Mouse (Mus musculus): ENCODE measurements at regions not wholly inside any gene's neighbourhood (a gene's known extent, or its start where the extent isn't known, plus 50 kb on each side); places are given as distances from the start of the nearest gene placed in this dataset.

DNA sequence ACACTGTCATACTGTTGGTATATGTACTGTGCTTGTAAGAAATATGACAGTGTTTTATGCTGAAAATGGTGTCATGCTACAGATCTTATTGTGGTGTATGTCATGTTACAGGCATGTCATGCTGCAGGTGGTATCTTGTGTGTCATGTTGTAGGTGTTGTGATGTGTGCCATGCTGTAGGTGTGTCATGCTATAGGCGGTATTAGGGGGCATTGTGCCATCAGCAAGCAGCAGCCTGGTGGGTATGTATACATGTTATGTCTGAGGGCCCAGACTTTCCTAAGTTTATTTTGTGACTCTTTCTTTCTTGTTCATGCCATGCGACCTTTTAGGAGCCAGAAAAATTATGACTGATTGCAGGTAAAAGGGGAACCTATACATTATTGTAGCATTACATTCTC lies 134.7 kb upstream of the Foxa2 start:
- no peaks in the 10 kb centered on the region for H3K9me3 ChIP-seq (ENCODE audit: control insufficient read depth, low read length)
- no peak overlapping the region for H3K9ac ChIP-seq (ENCODE audit: low read length)
- 93% methylated on average over 2 of the region's 2 CpGs for WGBS
- no peak overlapping the region for H3K4me2 ChIP-seq (replicated peaks; ENCODE audit: low read depth)
- no peaks in the 10 kb centered on the region for H3K36me3 ChIP-seq (ENCODE audit: control insufficient read depth, insufficient read depth, low read length)
- no peaks in the 10 kb centered on the region for H3K27me3 ChIP-seq (ENCODE audit: control insufficient read depth, insufficient read depth, low read length)
- no peak overlapping the region for H3K4me3 ChIP-seq (ENCODE audit: low read depth, low read length)
- TF ChIP-seq CTCF (IDR thresholded peaks at IDR 0.05; ENCODE audit: low read depth) (no peak), EP300 (optimal IDR thresholded peaks at IDR 0.05) (no peak)
- no peak for DNase-seq (ENCODE audit: low spot score)
- no peak overlapping the region for H3K27ac ChIP-seq (replicated peaks)
- ATAC-seq (ENCODE audit: low FRiP score, low TSS enrichment): no peak
- no peaks in the 10 kb centered on the region for H3K4me1 ChIP-seq (replicated peaks; ENCODE audit: control insufficient read depth, insufficient read depth)

DNA sequence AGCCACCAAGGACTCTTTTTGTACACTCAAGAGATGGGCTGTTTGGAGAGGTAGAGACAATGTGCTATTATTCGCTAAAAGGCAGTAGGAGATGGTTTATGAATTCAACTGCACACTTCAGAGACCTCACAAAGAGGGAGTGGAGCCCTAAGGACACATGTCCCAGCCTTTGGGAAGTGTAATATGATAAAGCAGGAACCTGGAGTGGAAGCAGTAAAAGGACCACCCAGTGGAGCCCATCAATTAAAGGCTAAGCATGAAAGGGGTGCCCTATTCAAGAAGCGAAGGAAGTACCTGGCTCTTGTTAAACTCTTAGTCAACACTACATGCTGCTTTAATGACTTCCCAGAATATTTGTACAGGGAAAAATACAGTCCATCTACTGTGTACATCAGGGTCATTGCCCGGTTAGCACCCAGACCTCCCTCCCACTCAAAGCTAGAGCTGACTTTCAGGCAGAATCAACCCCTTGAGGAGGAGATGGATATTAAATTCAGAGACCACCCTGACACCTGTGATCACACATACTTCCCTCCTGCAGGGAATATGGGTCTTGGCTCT lies 135.8 kb upstream of the Foxa2 start:
- Histone ChIP-seq H3K27ac (replicated peaks) (no peak overlapping the region), H3K36me3 (ENCODE audit: control insufficient read depth, insufficient read depth, low read length) (no peaks in the 10 kb centered on the region), H3K4me1 (replicated peaks; ENCODE audit: control insufficient read depth, insufficient read depth) (no peaks in the 10 kb centered on the region), H3K4me2 (replicated peaks; ENCODE audit: low read depth) (no peak overlapping the region), H3K4me3 (ENCODE audit: low read depth, low read length) (no peak overlapping the region), H3K27me3 (ENCODE audit: control insufficient read depth, insufficient read depth, low read length) (no peaks in the 10 kb centered on the region), H3K9ac (ENCODE audit: low read length) (no peak overlapping the region), H3K9me3 (ENCODE audit: control insufficient read depth, low read length) (no peaks in the 10 kb centered on the region)
- DNase-seq (ENCODE audit: low spot score): no peak
- ATAC-seq (ENCODE audit: low FRiP score, low TSS enrichment): no peak
- WGBS: 70% methylated on average over 3 of the region's 3 CpGs
- no peak for TF ChIP-seq EP300 (optimal IDR thresholded peaks at IDR 0.05)
- no peak for TF ChIP-seq CTCF (IDR thresholded peaks at IDR 0.05; ENCODE audit: low read depth)

DNA sequence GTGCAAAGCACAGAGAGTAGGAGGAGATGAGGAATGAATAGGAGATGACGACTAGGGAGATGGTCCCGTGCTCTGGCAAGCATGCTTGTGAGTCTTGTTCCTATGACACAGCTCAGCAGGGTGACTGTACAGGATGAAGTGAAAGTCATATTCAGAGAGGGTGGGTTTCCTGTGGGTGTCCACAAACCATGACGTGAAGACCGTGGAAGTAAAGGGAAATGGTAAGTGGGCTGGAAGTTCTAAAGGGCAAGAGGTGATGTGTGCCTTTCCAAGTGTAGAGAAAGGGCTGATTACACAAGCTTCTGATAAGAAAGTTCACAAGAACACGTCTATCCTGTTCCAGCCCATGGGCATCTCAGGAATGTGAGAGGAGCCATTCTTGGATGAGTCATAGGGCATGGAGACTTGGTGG lies 138.0 kb upstream of the Foxa2 start:
- H3K9me3 ChIP-seq (ENCODE audit: control insufficient read depth, low read length): no peaks in the 10 kb centered on the region
- DNase-seq (ENCODE audit: low spot score) (no peak), ATAC-seq (ENCODE audit: low FRiP score, low TSS enrichment) (no peak)
- 42% methylated on average over 5 of the region's 5 CpGs for WGBS
- no peak for TF ChIP-seq CTCF (IDR thresholded peaks at IDR 0.05; ENCODE audit: low read depth)
- TF ChIP-seq EP300 (optimal IDR thresholded peaks at IDR 0.05): no peak
- no peaks in the 10 kb centered on the region for H3K36me3 ChIP-seq (ENCODE audit: control insufficient read depth, insufficient read depth, low read length)
- no peaks in the 10 kb centered on the region for H3K27me3 ChIP-seq (ENCODE audit: control insufficient read depth, insufficient read depth, low read length)
- no peak overlapping the region for H3K4me3 ChIP-seq (ENCODE audit: low read depth, low read length)
- H3K27ac ChIP-seq (replicated peaks): no peak overlapping the region
- no peak overlapping the region for H3K9ac ChIP-seq (ENCODE audit: low read length)
- H3K4me2 ChIP-seq (replicated peaks; ENCODE audit: low read depth): no peak overlapping the region
- no peaks in the 10 kb centered on the region for H3K4me1 ChIP-seq (replicated peaks; ENCODE audit: control insufficient read depth, insufficient read depth)

DNA sequence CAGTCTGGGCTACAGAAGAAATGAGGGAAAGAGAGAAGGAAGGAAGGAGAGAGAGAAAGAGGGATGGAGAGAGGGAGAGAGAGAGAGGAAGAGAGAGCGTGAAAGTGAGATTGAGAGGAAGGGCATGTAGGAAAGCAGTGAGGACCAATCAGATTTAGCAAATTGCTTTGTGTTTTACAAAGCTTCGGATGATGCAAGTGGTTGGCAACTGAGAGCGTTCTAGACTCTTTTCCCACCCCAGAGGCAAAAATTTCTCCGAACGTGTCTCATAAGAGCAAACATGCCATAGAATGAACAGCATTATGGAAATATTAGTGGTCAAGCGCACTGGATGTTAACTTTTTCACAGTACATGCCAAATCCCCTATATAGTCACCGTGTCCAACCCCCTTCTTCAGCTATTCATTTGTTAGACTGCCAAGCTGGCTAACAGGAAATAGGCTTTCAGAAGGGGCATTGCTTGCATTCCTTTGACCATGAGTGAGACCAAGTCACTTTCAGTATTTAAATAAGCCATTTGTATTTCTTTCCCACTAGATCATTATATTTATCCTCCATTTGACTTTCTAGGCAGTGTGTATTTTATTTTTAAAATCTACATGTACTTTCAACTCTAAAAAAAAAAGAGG lies 139.7 kb upstream of the Foxa2 start:
- Histone ChIP-seq H3K27ac (replicated peaks) (no peak overlapping the region), H3K4me3 (ENCODE audit: low read depth, low read length) (no peak overlapping the region), H3K9me3 (ENCODE audit: control insufficient read depth, low read length) (no peaks in the 10 kb centered on the region), H3K36me3 (ENCODE audit: control insufficient read depth, insufficient read depth, low read length) (no peaks in the 10 kb centered on the region), H3K4me2 (replicated peaks; ENCODE audit: low read depth) (no peak overlapping the region), H3K9ac (ENCODE audit: low read length) (no peak overlapping the region), H3K4me1 (replicated peaks; ENCODE audit: control insufficient read depth, insufficient read depth) (no peaks in the 10 kb centered on the region), H3K27me3 (ENCODE audit: control insufficient read depth, insufficient read depth, low read length) (no peaks in the 10 kb centered on the region)
- DNase-seq (ENCODE audit: low spot score): no peak
- 72% methylated on average over 7 of the region's 7 CpGs for WGBS
- no peak for TF ChIP-seq EP300 (optimal IDR thresholded peaks at IDR 0.05)
- TF ChIP-seq CTCF (IDR thresholded peaks at IDR 0.05; ENCODE audit: low read depth): no peak
- ATAC-seq (ENCODE audit: low FRiP score, low TSS enrichment): no peak

DNA sequence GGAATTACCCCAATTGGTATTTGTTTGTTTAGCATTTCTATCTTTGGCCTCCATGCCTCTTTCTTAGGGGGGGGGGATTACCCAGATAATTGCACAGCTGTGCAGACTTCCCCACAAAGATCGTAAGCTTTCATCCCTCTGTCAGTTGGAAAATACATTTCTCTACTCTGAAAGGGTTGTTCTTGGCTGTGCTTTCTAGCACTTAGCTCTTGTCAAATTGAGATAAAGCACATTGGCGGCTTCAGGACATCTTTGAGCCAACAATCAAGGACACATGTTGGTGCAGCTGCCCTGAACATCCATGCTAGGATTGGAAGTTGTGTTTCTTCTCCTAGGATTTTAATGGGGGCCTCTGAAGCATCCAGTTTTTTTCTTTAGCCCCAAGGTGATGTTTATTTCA lies 142.1 kb upstream of the Foxa2 start:
- ATAC-seq (ENCODE audit: low FRiP score, low TSS enrichment): no peak
- H3K9me3 ChIP-seq (ENCODE audit: control insufficient read depth, low read length): no peaks in the 10 kb centered on the region
- no peak for TF ChIP-seq CTCF (IDR thresholded peaks at IDR 0.05; ENCODE audit: low read depth)
- no peak for TF ChIP-seq EP300 (optimal IDR thresholded peaks at IDR 0.05)
- no peak overlapping the region for H3K27ac ChIP-seq (replicated peaks)
- no peak overlapping the region for H3K9ac ChIP-seq (ENCODE audit: low read length)
- H3K4me2 ChIP-seq (replicated peaks; ENCODE audit: low read depth): no peak overlapping the region
- no peaks in the 10 kb centered on the region for H3K36me3 ChIP-seq (ENCODE audit: control insufficient read depth, insufficient read depth, low read length)
- no peak for DNase-seq (ENCODE audit: low spot score)
- WGBS: 25% methylated on average over 2 of the region's 2 CpGs
- no peaks in the 10 kb centered on the region for H3K4me1 ChIP-seq (replicated peaks; ENCODE audit: control insufficient read depth, insufficient read depth)
- no peak overlapping the region for H3K4me3 ChIP-seq (ENCODE audit: low read depth, low read length)
- H3K27me3 ChIP-seq (ENCODE audit: control insufficient read depth, insufficient read depth, low read length): no peaks in the 10 kb centered on the region

DNA sequence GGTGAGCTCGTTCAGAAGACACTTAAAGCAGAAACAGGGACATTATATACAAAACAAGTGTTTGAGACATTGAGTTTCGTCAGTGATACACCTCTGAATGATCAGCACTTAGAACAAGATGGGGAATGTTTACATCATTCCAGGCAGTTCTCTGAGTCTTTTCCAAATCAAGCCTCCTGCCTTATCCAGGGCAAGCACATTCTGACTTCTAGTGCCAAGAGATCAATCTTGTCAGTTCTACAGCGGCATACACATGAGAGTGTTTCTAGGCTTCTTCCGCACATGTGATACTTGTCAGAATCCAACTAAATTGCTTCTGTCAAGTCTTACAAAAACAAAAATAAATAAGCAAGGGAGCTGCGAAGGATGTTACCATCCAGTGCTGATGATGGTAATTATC lies 142.5 kb upstream of the Foxa2 start:
- whole genome bisulfite sequencing: 31% methylated on average over 5 of the region's 5 CpGs
- H3K4me1 ChIP-seq (replicated peaks; ENCODE audit: control insufficient read depth, insufficient read depth): no peaks in the 10 kb centered on the region
- H3K4me2 ChIP-seq (replicated peaks; ENCODE audit: low read depth): no peak overlapping the region
- TF ChIP-seq EP300 (optimal IDR thresholded peaks at IDR 0.05): no peak
- TF ChIP-seq CTCF (IDR thresholded peaks at IDR 0.05; ENCODE audit: low read depth): no peak
- no peak overlapping the region for H3K9ac ChIP-seq (ENCODE audit: low read length)
- no peak overlapping the region for H3K27ac ChIP-seq (replicated peaks)
- ATAC-seq (ENCODE audit: low FRiP score, low TSS enrichment) (no peak; the same call in 1 of the 2 replicates), DNase-seq (ENCODE audit: low spot score) (no peak)
- H3K27me3 ChIP-seq (ENCODE audit: control insufficient read depth, insufficient read depth, low read length): no peaks in the 10 kb centered on the region
- no peaks in the 10 kb centered on the region for H3K36me3 ChIP-seq (ENCODE audit: control insufficient read depth, insufficient read depth, low read length)
- no peak overlapping the region for H3K4me3 ChIP-seq (ENCODE audit: low read depth, low read length)
- no peaks in the 10 kb centered on the region for H3K9me3 ChIP-seq (ENCODE audit: control insufficient read depth, low read length)

All from stomach, postnatal 0 days (tissue).